Mouse (Mus musculus) erythroblast, adult 5-6 weeks (primary cell): ENCODE measurements around the gene Gm20388. TPM values are rescaled to one million over a fixed set of nuclear protein-coding genes. Genes with fewer than 3 reads are reported as not detected.

Experiments
- ATAC-seq: replicated peaks from 2 replicates; pipeline ENCODE4 v1.8.0; 2016; ENCODE audit warnings: moderate number of reproducible peaks, mild to moderate bottlenecking, moderate TSS enrichment, inconsistent platforms; ENCODE audit not compliant: poor library complexity, low FRiP score, severe bottlenecking
- total RNA-seq, 2 experiments: library from RNA; stranded (forward) in 1 of 2; stranded (reverse) in 1 of 2; fragments of 150-400 nt in 1 of 2; fragments of 200-764, 138-1000 nt in 1 of 2; gene quantifications; 2 replicates each; pipeline versions ENCODE4 v1.2.3 to v1.2.4; 2015 to 2017; ENCODE audit warnings: low replicate concordance in 2 of 2

The Gm20388 gene
- total RNA-seq, 2 experiments from 2014 or later, result 2.9 to 7.8 TPM

DNA sequence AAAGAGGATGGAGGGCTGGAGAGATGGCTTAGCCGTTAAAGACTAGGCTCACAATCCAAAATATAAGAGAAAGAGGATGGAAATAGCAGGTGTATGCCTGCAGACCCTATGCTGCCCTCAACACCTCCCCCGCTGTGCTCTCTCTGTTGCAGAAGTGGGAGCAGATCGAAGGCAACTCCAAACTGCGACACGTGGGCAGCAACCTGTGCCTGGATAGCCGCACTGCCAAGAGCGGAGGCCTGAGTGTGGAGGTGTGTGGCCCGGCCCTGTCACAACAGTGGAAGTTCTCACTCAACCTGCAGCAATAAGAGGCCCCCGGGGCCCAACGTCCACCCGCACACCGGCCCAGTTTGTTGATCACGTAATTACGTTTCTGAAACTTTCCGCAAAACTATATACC lies 4432.5 kb downstream of the Gm20388 start:
- no peak for ATAC-seq

DNA sequence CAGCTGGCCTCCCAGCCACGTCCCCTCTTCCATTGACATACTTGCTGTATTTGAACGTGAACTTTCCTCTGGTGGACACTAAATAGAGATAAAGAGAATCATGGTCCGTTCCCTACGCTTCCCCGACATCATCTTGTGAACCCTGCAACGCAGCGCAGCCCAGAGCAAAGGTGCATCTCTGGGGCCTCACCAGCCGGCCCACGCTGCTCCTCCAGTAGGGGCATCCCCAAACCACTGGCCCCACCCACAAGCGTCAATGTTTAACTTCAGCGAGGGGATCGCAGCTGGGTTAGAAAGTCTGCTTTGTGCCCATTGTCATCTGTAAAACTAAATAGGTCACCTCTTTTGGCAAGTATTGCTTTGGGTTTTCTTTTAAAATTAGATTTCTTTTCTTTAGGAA lies 4433.4 kb downstream of the Gm20388 start:
- ATAC-seq, result no peak

DNA sequence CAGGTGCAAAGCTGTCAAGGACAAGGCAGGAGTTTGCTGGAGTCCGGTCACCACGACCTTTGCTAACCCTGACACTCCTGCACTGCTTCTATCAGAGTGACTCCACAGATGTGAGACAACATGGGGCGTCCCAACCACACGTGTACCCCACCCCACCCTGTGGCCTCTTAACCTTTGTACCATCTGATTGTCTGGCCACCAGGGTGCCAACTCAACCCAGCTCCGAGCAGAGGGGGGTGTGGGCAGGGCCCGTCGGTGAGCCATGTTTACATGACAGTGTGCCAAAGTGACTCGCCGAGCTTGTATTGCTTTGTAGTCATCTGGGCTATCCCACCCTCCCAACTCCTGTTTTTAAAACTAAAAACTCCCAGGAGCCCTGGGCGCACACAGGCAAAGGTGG lies 4434.5 kb downstream of the Gm20388 start:
- ATAC-seq, result no peak

DNA sequence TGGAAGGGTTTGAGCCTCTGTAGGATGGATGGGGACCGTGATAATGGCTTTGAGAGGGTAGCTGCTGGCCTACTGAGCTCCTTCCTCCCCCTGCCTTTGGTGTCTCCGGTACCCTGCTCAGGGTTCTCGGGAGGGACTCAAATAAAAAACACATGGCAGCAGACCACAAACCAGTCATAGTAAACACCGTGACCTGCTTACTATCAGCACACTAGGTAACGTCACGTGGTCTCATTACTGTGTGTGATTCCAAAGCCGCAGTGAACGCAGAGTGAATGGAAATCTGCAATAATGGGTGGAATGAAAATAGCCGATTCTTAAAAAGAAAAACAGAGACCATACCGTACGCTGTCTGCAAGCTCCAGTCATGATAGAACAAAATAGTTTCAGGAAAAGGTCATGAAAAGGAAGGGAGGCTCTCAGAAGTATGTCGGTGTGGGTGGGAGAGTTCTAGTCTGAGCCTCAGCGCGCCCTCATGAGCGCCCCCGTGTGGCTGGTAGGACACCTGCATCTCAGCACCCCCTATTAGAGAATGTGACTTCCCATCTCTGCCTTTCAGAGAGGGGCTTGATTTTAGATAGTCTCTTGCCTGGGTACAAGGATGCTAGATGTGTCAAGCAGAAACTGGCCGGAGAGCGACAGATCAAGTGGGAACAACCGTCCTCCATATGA lies 4436.3 kb downstream of the Gm20388 start:
- ATAC-seq, result 0 out of 2 replicates have a peak, but pooled peaks have one; percentile 60

DNA sequence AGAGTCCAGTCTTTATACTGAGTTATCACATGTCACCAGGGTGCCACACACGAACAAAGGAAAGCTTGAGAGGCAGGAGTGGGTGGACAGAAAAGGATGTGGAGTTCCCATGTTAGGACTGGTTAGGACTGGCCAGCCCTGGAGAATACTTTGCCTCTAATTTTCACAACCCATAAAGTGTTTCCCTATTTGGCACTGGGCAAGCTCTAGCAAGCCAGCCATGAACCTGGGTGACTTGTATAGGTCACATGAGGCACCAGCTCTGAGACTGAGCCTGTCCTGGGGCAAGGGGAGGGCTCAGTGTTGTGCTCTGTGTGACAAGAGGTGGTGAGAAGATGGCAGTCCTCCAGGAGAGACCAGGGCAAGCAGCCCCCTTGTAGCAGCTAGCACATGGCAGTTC lies 4437.4 kb downstream of the Gm20388 start:
- ATAC-seq, result no peak

DNA sequence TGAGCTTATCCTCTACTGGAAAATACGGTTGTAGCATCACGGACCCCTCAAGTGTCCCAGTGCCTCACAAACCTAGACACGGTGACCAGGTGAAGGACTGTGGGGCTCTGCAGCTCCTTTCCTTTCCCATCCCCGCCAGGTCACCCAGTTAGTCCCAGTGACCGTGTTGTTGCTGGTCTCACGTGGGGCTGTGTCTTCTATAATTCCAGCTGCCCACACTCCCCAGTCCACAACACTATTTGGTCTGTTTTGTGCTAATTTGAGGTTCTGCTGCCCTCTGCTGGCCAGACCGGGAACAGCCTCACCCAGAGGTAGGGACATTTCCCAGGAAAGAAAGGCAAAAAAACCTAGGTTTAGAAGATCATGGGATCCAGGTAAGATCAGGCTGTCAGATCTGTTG lies 4439.0 kb downstream of the Gm20388 start:
- peak; percentile 63; the same call in 1 of the 2 replicates for ATAC-seq

DNA sequence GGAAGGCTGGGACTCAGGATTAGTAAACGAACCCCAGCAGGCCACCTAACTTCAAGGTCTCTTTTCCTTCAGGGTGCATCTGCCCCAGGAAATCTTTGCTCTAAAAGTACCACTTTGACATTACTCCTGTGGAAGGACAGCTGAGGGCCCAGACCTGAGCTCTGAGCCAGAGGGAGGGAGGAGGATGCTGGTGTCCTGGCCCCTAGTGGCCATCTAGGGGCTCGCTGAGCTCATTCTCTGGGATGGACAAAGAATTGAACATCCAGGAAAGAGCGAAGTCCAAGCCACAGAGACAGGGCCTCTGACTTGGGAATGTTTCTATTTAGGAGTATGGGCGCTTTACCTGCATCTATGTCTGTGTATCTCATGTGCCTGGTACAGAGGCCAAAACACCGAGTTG lies 4441.0 kb downstream of the Gm20388 start:
- ATAC-seq, result no peak

DNA sequence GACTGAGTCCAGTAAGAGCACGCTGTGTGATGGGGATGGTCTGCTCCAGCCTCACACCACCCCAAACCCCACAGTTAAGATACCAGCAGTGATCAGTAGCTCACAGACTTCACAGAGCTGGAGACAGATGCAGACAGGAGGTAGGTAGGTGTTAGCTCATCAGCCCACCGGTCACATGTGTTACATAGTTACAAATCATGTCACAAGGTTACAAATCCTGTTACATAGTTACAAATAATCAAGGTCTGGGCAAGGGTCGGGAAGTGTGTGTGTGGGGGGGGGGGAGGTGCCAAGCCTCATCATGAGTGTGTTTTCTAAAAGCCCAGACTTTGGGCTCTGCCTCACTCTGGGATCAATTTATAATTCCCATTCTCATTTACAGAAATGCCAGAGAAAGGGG lies 4450.3 kb downstream of the Gm20388 start:
- ATAC-seq, result no peak

DNA sequence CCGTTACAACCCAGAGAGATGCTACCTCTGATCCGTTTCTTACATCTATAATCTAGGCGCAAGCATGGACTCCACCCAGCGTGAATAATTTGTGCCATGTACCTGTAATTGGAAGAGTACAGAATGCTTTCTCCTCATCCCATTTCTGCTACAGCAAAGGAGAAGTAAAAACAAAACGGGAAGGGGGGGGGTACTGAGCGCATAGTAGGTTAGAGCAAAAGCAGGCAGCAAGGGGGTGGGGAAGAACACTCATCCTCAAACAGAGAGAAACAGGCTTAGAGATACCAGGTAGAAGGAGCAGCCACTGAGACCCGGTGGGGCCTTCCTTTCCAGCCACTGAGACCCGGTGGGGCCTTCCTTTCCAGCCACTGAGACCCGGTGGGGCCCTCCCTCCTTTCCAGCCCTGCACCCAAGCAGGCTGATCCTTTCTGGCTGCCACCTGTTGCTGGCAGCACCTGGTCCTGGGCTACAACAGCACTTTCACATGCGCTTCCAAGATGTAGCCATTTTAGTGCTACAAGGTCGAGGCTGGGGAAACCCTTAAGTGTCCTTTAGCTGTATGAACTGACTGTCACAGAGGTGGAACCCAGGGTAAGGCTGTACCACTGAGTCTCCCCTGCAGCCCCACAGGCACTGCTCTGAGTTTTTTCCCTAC lies 4451.3 kb downstream of the Gm20388 start:
- ATAC-seq, result no peak

DNA sequence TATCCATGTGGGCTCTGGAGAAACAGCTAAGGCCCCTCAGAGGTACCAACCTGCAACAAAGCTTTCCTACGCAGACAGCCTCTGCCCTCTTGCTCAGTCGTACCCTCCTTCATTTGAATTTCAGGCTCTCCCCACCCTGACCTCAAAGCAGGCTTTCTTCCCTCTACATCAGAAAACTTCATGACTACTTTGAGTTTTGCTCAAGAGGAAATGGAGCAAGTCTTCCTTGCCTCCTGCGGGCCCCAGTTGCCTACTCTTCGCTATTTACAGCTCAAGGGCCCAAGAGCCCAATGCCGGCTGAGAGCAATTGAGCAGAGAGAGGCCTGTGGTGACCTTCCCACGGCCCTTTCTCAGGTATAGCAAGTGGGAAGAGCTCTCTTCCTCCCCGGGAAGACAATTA lies 4451.9 kb downstream of the Gm20388 start:
- no peak for ATAC-seq

DNA sequence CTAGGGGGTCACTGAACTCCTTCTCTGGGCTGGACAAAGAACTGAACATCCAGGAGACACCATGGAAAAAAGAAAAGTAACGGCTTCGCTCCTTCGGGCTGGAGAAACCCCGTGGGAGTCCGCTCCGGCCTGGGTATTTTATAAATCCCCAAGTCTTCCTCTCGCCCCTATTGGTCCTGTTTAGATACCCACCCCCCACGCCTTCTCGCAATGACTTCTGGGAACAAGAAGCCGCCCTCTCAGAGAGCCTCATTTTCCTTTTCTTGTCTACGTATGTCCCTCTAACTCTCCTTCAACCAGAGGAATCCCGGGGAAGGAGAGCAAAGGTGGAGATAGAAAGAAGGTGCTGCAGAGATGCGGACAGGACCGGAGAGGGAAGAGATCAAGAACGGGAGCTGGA lies 4452.7 kb downstream of the Gm20388 start:
- no peak for ATAC-seq

DNA sequence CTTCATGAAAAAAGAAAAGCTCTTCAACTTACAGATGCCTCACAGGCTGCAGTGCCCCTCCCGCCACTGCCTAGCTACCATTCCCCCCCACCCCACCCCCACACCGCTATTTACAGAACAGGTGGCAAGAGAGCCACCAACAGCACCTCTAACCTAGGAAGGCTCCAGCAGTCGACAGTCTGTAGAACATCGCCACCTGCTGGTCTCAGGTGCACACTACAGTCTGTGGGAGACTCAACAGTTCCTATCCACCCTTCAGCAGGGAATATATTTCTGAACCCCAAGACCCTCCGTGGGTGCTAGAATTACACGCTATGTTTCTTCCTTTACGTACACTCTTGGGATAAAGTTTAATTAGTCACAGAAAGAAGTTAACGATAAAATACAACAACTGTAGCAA lies 4457.6 kb downstream of the Gm20388 start:
- ATAC-seq, result peak; percentile 74

DNA sequence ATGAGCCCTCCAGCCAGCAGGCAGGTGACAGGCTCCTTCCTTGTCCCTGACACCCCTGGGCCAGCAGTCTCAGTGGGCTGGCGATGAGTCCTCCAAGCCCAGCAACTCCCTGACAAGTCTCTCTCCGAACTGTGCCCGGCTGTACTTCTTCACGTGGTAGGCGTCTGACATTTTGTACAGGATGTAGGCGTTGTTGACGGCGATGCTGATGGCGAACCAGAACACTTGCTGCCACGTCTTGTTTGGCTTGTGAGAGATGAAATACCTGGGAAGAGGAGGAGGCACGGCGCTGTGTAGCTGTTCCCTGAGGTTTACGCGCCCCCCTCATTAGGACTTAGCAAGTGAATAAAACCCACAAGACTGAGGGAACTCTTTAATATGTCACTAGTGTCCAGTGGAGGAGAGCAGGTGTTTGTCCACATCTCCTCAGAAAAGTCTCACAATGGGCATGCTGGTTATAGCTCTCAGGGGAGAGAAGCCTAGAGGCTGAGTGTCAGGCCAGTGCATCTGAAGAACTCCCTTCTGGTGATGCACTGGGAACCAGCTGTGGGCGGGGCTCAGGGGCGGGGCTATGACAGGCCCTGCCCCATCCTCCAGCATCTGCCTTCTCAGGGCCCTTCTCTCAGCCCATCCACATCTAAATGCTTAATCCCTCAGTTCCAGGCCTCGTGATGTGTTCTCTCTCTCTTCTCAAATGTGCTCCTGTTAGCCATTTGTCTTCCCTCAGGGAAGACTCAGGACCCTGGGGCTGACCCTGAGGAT lies 4460.0 kb downstream of the Gm20388 start:
- no peak for ATAC-seq

DNA sequence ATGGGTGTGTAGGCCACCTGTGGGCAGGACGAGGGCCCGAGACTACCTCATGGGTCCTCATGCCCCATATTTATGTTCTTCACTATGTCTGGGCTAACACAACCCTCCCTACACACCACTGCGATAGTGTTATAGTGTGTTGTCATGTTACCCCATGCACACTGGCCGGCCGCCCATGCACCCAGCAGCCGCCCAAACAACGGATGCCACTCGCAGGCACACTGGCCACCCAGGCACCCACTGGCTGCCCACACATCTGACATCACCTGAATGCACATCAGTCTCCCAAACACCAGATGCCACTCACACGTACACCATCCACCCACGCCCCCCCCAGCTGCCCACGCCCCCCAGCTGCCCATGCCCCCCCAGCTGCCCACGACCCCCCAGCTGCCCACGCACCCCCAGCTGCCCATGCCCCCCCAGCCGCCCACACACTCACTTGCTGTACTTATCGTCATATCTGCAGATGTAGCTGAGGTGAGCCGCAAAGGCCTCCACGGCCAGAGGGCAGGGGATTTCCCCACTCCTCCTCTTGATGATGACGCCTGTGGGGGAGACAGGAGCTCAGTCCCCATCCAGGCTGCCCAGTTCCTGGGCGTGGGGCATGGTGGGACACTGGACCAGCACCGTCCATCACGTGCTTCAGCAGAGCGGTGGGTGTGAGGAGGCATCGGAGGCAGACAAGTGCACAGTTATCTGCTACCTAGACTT lies 4460.9 kb downstream of the Gm20388 start:
- ATAC-seq, result no peak

DNA sequence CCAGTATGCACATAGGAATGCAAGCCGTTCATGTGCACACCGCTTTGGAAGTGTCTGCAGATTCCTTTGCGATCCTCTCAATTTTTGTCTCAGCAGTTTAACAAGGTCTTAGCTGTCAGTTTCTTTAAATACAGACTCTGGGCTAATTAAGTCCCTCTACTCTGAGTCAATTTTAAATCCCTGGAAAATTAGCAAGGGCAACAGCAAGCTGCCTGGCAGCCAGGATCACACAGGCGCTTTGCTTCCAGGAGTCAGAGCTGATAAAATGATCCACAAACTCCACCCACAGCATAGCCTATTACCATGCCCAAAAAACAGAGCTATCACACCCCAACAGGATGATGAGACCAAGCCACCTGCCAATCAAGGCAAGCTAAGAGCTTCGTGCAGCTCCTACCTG lies 4463.1 kb downstream of the Gm20388 start:
- no peak for ATAC-seq

DNA sequence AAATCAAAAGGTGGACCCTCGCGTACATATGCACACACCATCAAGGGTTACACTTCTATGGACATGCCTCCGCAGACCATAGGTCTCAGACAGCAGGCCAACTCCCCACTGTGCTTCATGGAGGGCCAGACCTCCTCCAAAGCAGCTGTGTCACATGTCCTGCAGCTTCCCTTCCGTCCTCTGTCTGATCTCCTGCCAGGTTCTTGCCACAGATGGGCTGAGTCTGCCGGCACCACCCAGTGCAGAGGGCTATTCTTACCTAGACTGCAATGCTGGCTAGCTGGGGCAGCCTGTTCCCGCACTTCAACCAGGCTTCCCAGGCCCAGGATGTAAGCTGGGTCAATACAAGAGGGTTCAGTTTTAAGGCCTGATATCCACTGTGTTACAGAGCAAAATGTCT lies 4464.5 kb downstream of the Gm20388 start:
- no peak for ATAC-seq

DNA sequence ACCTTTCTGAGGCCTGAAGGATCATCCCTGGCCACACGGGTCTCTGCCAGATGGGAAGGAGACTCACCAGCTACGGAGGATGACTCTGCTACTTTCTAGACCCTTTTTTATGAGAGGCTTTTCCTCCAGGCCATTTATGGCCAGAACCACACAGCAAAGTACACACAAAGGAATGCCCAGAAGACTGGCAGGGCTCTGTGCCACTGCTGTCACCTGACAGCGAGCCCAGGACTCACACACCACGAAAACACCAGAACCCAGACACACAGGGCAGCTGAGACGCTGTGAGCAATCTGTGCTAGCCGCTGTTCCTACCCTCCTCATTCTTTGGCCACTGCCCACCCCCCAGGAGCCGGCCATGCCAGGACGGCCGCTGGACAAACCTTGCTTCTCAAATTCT lies 4465.1 kb downstream of the Gm20388 start:
- no peak for ATAC-seq

DNA sequence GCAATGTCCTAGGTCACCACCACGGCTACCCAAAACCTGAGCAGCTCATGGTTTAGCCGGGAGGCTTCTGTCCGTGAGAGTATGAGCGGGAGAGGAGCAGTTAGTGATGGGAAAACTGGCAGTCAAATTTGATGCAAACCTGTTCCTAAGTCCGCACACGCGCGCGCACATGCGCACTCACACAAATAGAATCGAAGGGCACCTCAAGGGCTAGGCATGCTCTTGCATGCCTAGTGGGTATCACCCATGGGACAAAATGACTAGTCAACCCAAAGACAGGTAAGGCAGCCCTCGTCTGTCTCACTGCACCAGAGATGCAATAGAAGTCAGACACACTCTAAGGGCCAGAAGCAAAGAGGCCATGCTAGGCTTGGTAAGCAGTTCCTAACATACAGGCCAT lies 4465.8 kb downstream of the Gm20388 start:
- ATAC-seq, result no peak

DNA sequence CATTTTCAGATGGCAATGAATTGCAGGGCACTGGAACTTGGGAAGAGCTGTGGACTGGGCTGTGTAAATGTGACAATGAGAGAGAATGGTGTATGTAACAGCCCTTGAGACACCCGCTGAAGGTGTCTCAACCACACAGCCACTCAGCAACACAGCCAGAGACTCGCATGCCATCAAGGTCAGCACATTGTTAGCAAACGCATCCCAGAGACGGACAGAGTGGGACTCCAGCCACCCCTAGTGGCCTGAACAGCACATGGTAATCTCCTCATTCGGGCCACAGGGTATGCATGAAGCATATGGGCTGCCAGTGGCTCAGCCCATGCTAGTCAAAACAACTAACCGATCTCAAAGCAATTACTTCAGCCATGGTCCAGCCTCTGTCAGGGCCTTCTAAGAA lies 4468.6 kb downstream of the Gm20388 start:
- no peak for ATAC-seq

DNA sequence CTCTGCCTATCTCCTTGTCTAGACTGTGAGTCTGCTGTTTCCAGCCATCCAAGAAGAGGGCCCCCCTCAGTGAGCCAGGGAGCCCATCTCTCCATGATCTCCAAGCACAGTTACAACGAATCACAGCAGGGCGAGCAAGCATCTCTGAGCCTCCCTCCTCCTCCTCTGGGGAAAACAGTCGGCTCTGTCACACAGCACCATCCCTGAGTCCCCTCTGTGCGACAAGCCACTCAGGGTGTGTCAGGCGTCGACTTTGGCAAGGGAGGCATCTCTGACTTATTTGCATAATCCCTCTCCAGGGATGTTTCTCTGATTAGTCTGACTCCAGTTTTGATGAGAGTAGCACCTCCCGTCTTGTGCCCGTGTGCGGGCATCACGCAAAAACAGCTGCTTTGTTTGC lies 4471.6 kb downstream of the Gm20388 start:
- ATAC-seq, result no peak
